Mouse (Mus musculus) ES-E14 (cell line): ENCODE measurements around the gene Vrk3. TPM values are rescaled to one million over a fixed set of nuclear protein-coding genes. Genes with fewer than 3 reads are reported as not detected.

Experiments used
- DNase-seq: peaks from one replicate; pipeline ENCODE4 v3.0.0-alpha.2; 2013; ENCODE audit warnings: low read depth, low spot score
- H3K27ac ChIP-seq: 2 replicates; pipeline ENCODE4 v1.5.1; 2012; ENCODE audit warnings: low read depth, mild to moderate bottlenecking, low read length, moderate library complexity, mixed read lengths; ENCODE audit not compliant: poor library complexity, insufficient read depth, severe bottlenecking
- H3K36me3 ChIP-seq: 2 replicates; pipeline ENCODE4 v1.6.1; 2012; ENCODE audit warnings: mild to moderate bottlenecking, low read length, moderate library complexity, mixed read lengths; ENCODE audit not compliant: control insufficient read depth, poor library complexity, insufficient read depth, severe bottlenecking
- H3K4me1 ChIP-seq, 2 experiments: fragments of 150-350 bp in 1 of 2; sonication (generic) in 1 of 2; 2 replicates each; pipeline ENCODE4 v1.6.1; 2012; ENCODE audit warnings: low read length in 2 of 2, mild to moderate bottlenecking in 1 of 2, mixed read lengths in 1 of 2; ENCODE audit not compliant: control insufficient read depth in 2 of 2, insufficient read depth in 2 of 2, poor library complexity in 1 of 2
- H3K4me3 ChIP-seq, 2 experiments: fragments of 150-350 bp in 1 of 2; sonication (generic) in 1 of 2; 2 replicates each; pipeline ENCODE4 v1.5.1; 2012; ENCODE audit warnings: low read length in 2 of 2, low read depth in 1 of 2, mild to moderate bottlenecking in 1 of 2, mixed read lengths in 1 of 2; ENCODE audit not compliant: insufficient read depth in 1 of 2, poor library complexity in 1 of 2, severe bottlenecking in 1 of 2
- H3K9ac ChIP-seq: 2 replicates; pipeline ENCODE4 v1.6.1; 2012; ENCODE audit warnings: low read depth, mild to moderate bottlenecking, low read length, mixed read lengths; ENCODE audit not compliant: poor library complexity, insufficient read depth, severe bottlenecking
- H3K9me3 ChIP-seq: fragments of 150-350 bp; sonication (generic); 2 replicates; pipeline ENCODE4 v1.6.1; 2012; ENCODE audit warnings: low read depth, mild to moderate bottlenecking, low read length; ENCODE audit not compliant: control insufficient read depth, insufficient read depth
- CHD2 ChIP-seq: IDR thresholded peaks from 2 replicates; pipeline ENCODE4 v1.6.1; 2014; ENCODE audit warnings: mild to moderate bottlenecking, low read depth, low read length, inconsistent platforms
- HCFC1 ChIP-seq: IDR thresholded peaks from 2 replicates; pipeline ENCODE4 v1.6.1; 2012; ENCODE audit warnings: low read length, inconsistent platforms, borderline replicate concordance; ENCODE audit not compliant: insufficient read depth
- MAFK ChIP-seq: IDR thresholded peaks from 2 replicates; pipeline ENCODE4 v1.6.1; 2014; ENCODE audit warnings: mild to moderate bottlenecking, low read depth, low read length, inconsistent platforms; ENCODE audit not compliant: insufficient read depth
- ZC3H11A ChIP-seq: IDR thresholded peaks from 2 replicates; pipeline ENCODE4 v1.6.1; 2012; ENCODE audit warnings: low read depth, mild to moderate bottlenecking, inconsistent platforms, low read length, borderline replicate concordance
- ZNF384 ChIP-seq: IDR thresholded peaks from 2 replicates; pipeline ENCODE4 v1.6.1; 2012; ENCODE audit warnings: low read depth, low read length, inconsistent platforms
- in situ Hi-C, 2 experiments: fragments of 600-800 bp; cut with MboI; formaldehyde crosslinking; loops; one replicate each; pipeline ENCODE4 v1.15.1; 2025; ENCODE audit warnings: low sequenced_read_pairs in 2 of 2, inconsistent platforms in 1 of 2; ENCODE audit not compliant: unreplicated experiment in 2 of 2
- total RNA-seq: library from RNA; depleted of rRNA; stranded (reverse); fragments of 300-350 nt; gene quantifications from 2 replicates; pipeline ENCODE4 v1.2.3, GENCODE M21; 2012; rRNA removed

Gene Vrk3
- total RNA-seq, 1 experiment, result 17.8 TPM

- TF ChIP-seq MAFK (no peak), HCFC1 (no peak), ZNF384 (no peak), ZC3H11A (no peak), CHD2 (no peak)
These were observed 78.6 kb downstream of the Vrk3 start for GRCm38 (mm10) chr7:44826771-44827170.

More at GRCm38 (mm10) chr7:44826771-44827170, 78.6 kb downstream of the Vrk3 start:
- in situ Hi-C loops, result no loop called here
- no peak overlapping the region for H3K9ac ChIP-seq
- H3K36me3 ChIP-seq, result peaks cover 50% of the 10 kb centered on the region
- no peaks in the 10 kb centered on the region for H3K9me3 ChIP-seq
- DNase-seq, result no peak
- peaks cover 0 to 32% of the 10 kb centered on the region in 2 experiments for H3K4me1 ChIP-seq
- H3K27ac ChIP-seq, result no peak overlapping the region
- H3K4me3 ChIP-seq, result no peak overlapping the region

Other genes starting within 250 kb of the Vrk3 start
- gene Mybpc2, start 223.8 kb upstream of the Vrk3 start, total RNA-seq, result 0.80 and 1.6 TPM in 2 replicates
- gene Spib, start 216.3 kb upstream of the Vrk3 start, total RNA-seq, result 0.67 and 0.90 TPM in 2 replicates
- gene Pold1, start 199.6 kb upstream of the Vrk3 start, total RNA-seq, result 108 and 156 TPM in 2 replicates
- gene Nr1h2, start 194.5 kb upstream of the Vrk3 start, total RNA-seq, result 78.5 and 144 TPM in 2 replicates
- gene Napsa, start 176.0 kb upstream of the Vrk3 start, total RNA-seq, result 13.7 and 52.5 TPM in 2 replicates
- 9.5 and 12.4 TPM in 2 replicates for gene Kcnc3, start 157.7 kb upstream of the Vrk3 start, total RNA-seq
- gene Myh14, start 77.6 kb upstream of the Vrk3 start, total RNA-seq, result 7.0 and 9.8 TPM in 2 replicates
- 0.40 and 0.79 TPM in 2 replicates for gene Izumo2, start 39.7 kb upstream of the Vrk3 start, total RNA-seq
- gene Zfp473, start 2.6 kb downstream of the Vrk3 start, total RNA-seq, result 15.1 and 20.3 TPM in 2 replicates
- 91.0 and 98.0 TPM in 2 replicates for gene Nup62, start 67.7 kb downstream of the Vrk3 start, total RNA-seq
- 4.8 and 6.0 TPM in 2 replicates for gene Il4i1, start 68.0 kb downstream of the Vrk3 start, total RNA-seq
- 14.0 and 16.9 TPM in 2 replicates for gene Atf5, start 68.2 kb downstream of the Vrk3 start, total RNA-seq
- 33.8 and 37.6 TPM in 2 replicates for gene Akt1s1, start 100.6 kb downstream of the Vrk3 start, total RNA-seq
- gene Tbc1d17, start 100.7 kb downstream of the Vrk3 start, total RNA-seq, result 31.5 and 55.7 TPM in 2 replicates
- gene Pnkp, start 108.7 kb downstream of the Vrk3 start, total RNA-seq, result 37.1 and 76.5 TPM in 2 replicates
- gene Ptov1, start 121.4 kb downstream of the Vrk3 start, total RNA-seq, result 144 and 205 TPM in 2 replicates
- gene Med25, start 144.3 kb downstream of the Vrk3 start, total RNA-seq, result 88.2 and 121 TPM in 2 replicates
- gene Fuz, start 147.7 kb downstream of the Vrk3 start, total RNA-seq, result 14.2 and 17.2 TPM in 2 replicates
- 82.5 and 94.9 TPM in 2 replicates for gene Ap2a1, start 181.1 kb downstream of the Vrk3 start, total RNA-seq
- 0.49 and 0.85 TPM in 2 replicates for gene Tsks, start 194.8 kb downstream of the Vrk3 start, total RNA-seq
- gene Cpt1c, start 226.4 kb downstream of the Vrk3 start, total RNA-seq, result 60.3 and 123 TPM in 2 replicates
- gene Prmt1, start 238.2 kb downstream of the Vrk3 start, total RNA-seq, result 413 and 429 TPM in 2 replicates
- gene Irf3, start 249.2 kb downstream of the Vrk3 start, total RNA-seq, result 45.9 and 68.4 TPM in 2 replicates